Comparison of ENCODE assay signal across 9 mouse cellular contexts in genomic region chr5:107947548-107947947, GRCm38 (mm10). TPM values are rescaled to one million over a fixed set of nuclear protein-coding genes. Genes with fewer than 3 reads are reported as not detected.
DNase-seq lines count a peak whose midpoint lies in the region; ATAC-seq lines count a peak whose summit lies in the region.
"Had no signal": no experiment of that assay in that cellular context is flagged by ENCODE, and none has a peak within 500 bp of the region (broad histone marks: within the 10 kb centered on the region; RNA-seq: fewer than 3 reads in every experiment).

No protein-coding gene starts in this region.

- H3K9me3 ChIP-seq in kidney, embryonic 16.5 days (ENCODE audit: low read length) = no peaks in the 10 kb centered on the region
- no peaks in the 10 kb centered on the region for H3K9me3 ChIP-seq in embryonic facial prominence, embryonic 15.5 days (replicated peaks)

- peak; percentile 27 for DNase-seq in adrenal gland, postnatal 10 days
- no peak for DNase-seq in adrenal gland, adult 18-20 months (ENCODE audit: low spot score in 2 of 2)
- peak; percentile 50 to 79 for DNase-seq in kidney, adult 8-10 months
- peak; percentile 61 for DNase-seq in lung, postnatal 36 days
- no peak for DNase-seq in urinary bladder, adult 18-20 months (ENCODE audit: low spot score in 2 of 2)
- DNase-seq in left cerebral cortex, adult 8-10 months (ENCODE audit: low spot score in 2 of 2) = no peak

- H3K27ac ChIP-seq in kidney, embryonic 16.5 days (ENCODE audit: low read length) = no peak overlapping the region
- peak overlapping the region; percentile 28; the same call in 1 of the 2 replicates for H3K27ac ChIP-seq in embryonic facial prominence, embryonic 15.5 days (replicated peaks)
- H3K27ac ChIP-seq: liver, embryonic 14.5 days had no signal

- 60% methylated on average over 2 of the region's 2 CpGs for WGBS in kidney, embryonic 16.5 days
- WGBS in embryonic facial prominence, embryonic 15.5 days = 46% methylated on average over 2 of the region's 2 CpGs

- no peaks in the 10 kb centered on the region for H3K4me1 ChIP-seq in kidney, embryonic 16.5 days (ENCODE audit: insufficient read depth, low read length)
- H3K4me1 ChIP-seq in embryonic facial prominence, embryonic 15.5 days = peaks cover 15% of the 10 kb centered on the region; the same call in 1 of the 2 replicates

- no peak overlapping the region for H3K4me2 ChIP-seq in kidney, embryonic 16.5 days (replicated peaks; ENCODE audit: low read depth, low read length)
- H3K4me2 ChIP-seq in embryonic facial prominence, embryonic 15.5 days (replicated peaks) = no peak overlapping the region

- no peaks in the 10 kb centered on the region for H3K27me3 ChIP-seq in kidney, embryonic 16.5 days (ENCODE audit: insufficient read depth, low read length)
- H3K27me3 ChIP-seq in embryonic facial prominence, embryonic 15.5 days = no peaks in the 10 kb centered on the region

- no peak overlapping the region for H3K9ac ChIP-seq in kidney, embryonic 16.5 days (replicated peaks; ENCODE audit: low read length)
- H3K9ac ChIP-seq in embryonic facial prominence, embryonic 15.5 days = no peak overlapping the region
- H3K9ac ChIP-seq: liver, embryonic 14.5 days had no signal

- ATAC-seq in kidney, embryonic 16.5 days (ENCODE audit: low FRiP score, low TSS enrichment) = no peak
- ATAC-seq in embryonic facial prominence, embryonic 15.5 days (ENCODE audit: insufficient number of reproducible peaks, low FRiP score, low TSS enrichment, low read depth) = peak; percentile 54; the same call in 1 of the 2 replicates

- no peak overlapping the region for H3K4me3 ChIP-seq in kidney, embryonic 16.5 days (ENCODE audit: low read length)
- no peak overlapping the region for H3K4me3 ChIP-seq in embryonic facial prominence, embryonic 15.5 days (replicated peaks)

- no peaks in the 10 kb centered on the region for H3K36me3 ChIP-seq in kidney, embryonic 16.5 days (ENCODE audit: insufficient read depth, low read length)
- H3K36me3 ChIP-seq in embryonic facial prominence, embryonic 15.5 days = no peaks in the 10 kb centered on the region

RNA-seq across cellular contexts. Expression of gene Fam69a, which starts 39.3 kb away (rescaled TPM):
- total RNA-seq in adrenal gland, postnatal 10 days (2021) = 10 to 100 TPM; 18.0 to 18.5 TPM
- total RNA-seq in adrenal gland, adult 18-20 months (2021) = 1 to 10 TPM; 3.7 to 5.2 TPM
- polyA plus RNA-seq in kidney, embryonic 16.5 days (2015; fragmentation: Nextera tagmentation; extraction: Ambion mirVana) = 19.6 and 20.8 TPM in 2 replicates
- 27.4 and 28.0 TPM in 2 replicates for polyA plus RNA-seq in embryonic facial prominence, embryonic 15.5 days (2015; fragmentation: Nextera tagmentation; extraction: Ambion mirVana)
- 10 to 100 TPM; 31.2 to 44.1 (median 36.6) TPM for total RNA-seq in left cerebral cortex, adult 8-10 months (2022)

RNA-seq across cellular contexts. Expression of gene Rpl5, which starts 47.2 kb away (rescaled TPM):
- 10 to 100 TPM; 69.0 to 79.1 TPM for total RNA-seq in adrenal gland, postnatal 10 days (2021)
- total RNA-seq in adrenal gland, adult 18-20 months (2021) = 10 to 100 TPM; 57.0 to 65.2 TPM
- 81.1 and 82.6 TPM in 2 replicates for polyA plus RNA-seq in kidney, embryonic 16.5 days (2015; fragmentation: Nextera tagmentation; extraction: Ambion mirVana)
- polyA plus RNA-seq in embryonic facial prominence, embryonic 15.5 days (2015; fragmentation: Nextera tagmentation; extraction: Ambion mirVana) = 63.4 and 65.9 TPM in 2 replicates
- total RNA-seq in left cerebral cortex, adult 8-10 months (2022) = 10 to 100 TPM; 52.8 to 63.6 (median 62.2) TPM

Comparison
In these comparisons a context has a peak if more than half of its experiments do, and no peak if none do; other contexts are left out.
1. DNase-seq: peak in adrenal gland, postnatal 10 days (single experiment), kidney, adult 8-10 months (2 of 2) and lung, postnatal 36 days (single experiment); none in adrenal gland, adult 18-20 months (0 of 2), urinary bladder, adult 18-20 months (0 of 2) and left cerebral cortex, adult 8-10 months (0 of 2).